Mouse (Mus musculus) skeletal muscle tissue, adult 2 months (tissue): ENCODE measurements around the gene Hist1h2bn.
"Not testable (repeated sequence)": the region's sequence is repeated elsewhere in the genome, so short reads cannot be mapped to it uniquely, and the experiment has no call there.

Experiments
- DNase-seq: peaks from one replicate; pipeline ENCODE4 v3.0.0-alpha.2; 2012; ENCODE audit warnings: low read depth, low spot score

Gene Hist1h2bn

GRCm38 (mm10) chr13:21753524-21754285, at the start of gene Hist1h2bn, which contains the start of gene Hist1h2ak:
TSS of gene Hist1h2bn (plus strand) at chr13:21754123.
TSS of gene Hist1h2ak (minus strand) at chr13:21753827.
- peak; percentile 90 for DNase-seq

- no peak for DNase-seq
These were observed 47.3 kb upstream of the Hist1h2bn start for GRCm38 (mm10) chr13:21706669-21707068.

GRCm38 (mm10) chr13:21710031-21710711, 43.8 kb upstream of the Hist1h2bn start:
- DNase-seq, result peak; percentile 74

- DNase-seq, result peak; percentile 68
These were observed 43.0 kb upstream of the Hist1h2bn start for GRCm38 (mm10) chr13:21710821-21711525.

- no peak for DNase-seq
These were observed 42.2 kb upstream of the Hist1h2bn start for GRCm38 (mm10) chr13:21711698-21712097.

GRCm38 (mm10) chr13:21714725-21715124, 39.2 kb upstream of the Hist1h2bn start:
- peak; percentile 27 for DNase-seq

GRCm38 (mm10) chr13:21715131-21715863, 38.6 kb upstream of the Hist1h2bn start:
- no peak for DNase-seq

GRCm38 (mm10) chr13:21715864-21716539, 37.9 kb upstream of the Hist1h2bn start, which contains the start of the genes Hist1h2bl and Hist1h2ai:
TSS of gene Hist1h2bl (minus strand) at chr13:21716143.
TSS of gene Hist1h2ai (plus strand) at chr13:21716422.
- peak; percentile 86 for DNase-seq

- DNase-seq, result not testable (repeated sequence)
These were observed 37.2 kb upstream of the Hist1h2bn start for GRCm38 (mm10) chr13:21716540-21717391.

GRCm38 (mm10) chr13:21717397-21718357, 36.2 kb upstream of the Hist1h2bn start, which contains the start of gene Hist1h3h:
TSS of gene Hist1h3h (plus strand) at chr13:21717659.
- peak; percentile 71 for DNase-seq

GRCm38 (mm10) chr13:21718381-21719080, 35.4 kb upstream of the Hist1h2bn start:
- no peak for DNase-seq

GRCm38 (mm10) chr13:21721107-21721756, 32.7 kb upstream of the Hist1h2bn start:
- DNase-seq, result not testable (repeated sequence)

- peak; percentile 83 for DNase-seq
These were observed 32.1 kb upstream of the Hist1h2bn start, which contains the start of gene Hist1h2bm for GRCm38 (mm10) chr13:21721757-21722372. TSS of gene Hist1h2bm (plus strand) at chr13:21722044.

GRCm38 (mm10) chr13:21722373-21722925, 31.5 kb upstream of the Hist1h2bn start:
- DNase-seq, result no peak

GRCm38 (mm10) chr13:21722993-21723836, 30.7 kb upstream of the Hist1h2bn start:
- DNase-seq, result no peak
